Mouse (Mus musculus): ENCODE measurements around the gene Il15. TPM values are rescaled to one million over a fixed set of nuclear protein-coding genes. Genes with fewer than 3 reads are reported as not detected.

Gene Il15
- polyA plus RNA-seq, 1 experiment from 2014 or later = 1.2 TPM

DNA sequence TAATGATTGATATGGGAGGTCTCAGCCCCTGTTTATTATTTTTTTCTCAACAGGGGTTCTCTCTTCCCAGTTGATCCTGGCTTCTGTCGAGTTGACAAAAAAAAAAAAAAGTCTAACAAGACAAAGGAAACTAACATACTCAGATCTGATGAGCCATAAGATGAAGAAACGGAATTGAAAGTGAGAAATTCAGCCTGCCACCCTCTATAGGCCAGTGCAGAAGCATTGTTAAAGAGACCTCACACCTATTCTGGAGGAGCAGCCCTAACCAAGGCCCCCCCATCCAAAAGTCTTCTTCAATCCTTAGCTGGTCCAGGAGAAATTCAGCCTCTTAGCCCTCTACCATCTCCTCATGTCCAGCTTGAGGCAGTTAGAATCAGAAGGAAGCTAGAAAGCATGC, 20.7 kb downstream of the Il15 start:
- no peaks in the 10 kb centered on the region for H3K9me3 ChIP-seq (ENCODE audit: control insufficient read depth, low read length)
- H3K9ac ChIP-seq (ENCODE audit: low read length) = no peak overlapping the region
- 44% methylated on average over 2 of the region's 2 CpGs for WGBS
- no peak overlapping the region for H3K4me2 ChIP-seq (ENCODE audit: low read depth)
- H3K36me3 ChIP-seq (ENCODE audit: control insufficient read depth, insufficient read depth, low read length) = no peaks in the 10 kb centered on the region
- no peak overlapping the region for H3K27ac ChIP-seq (ENCODE audit: low read depth, low read length)
- no peaks in the 10 kb centered on the region for H3K27me3 ChIP-seq (ENCODE audit: control insufficient read depth, insufficient read depth, low read length)
- H3K4me1 ChIP-seq (ENCODE audit: control insufficient read depth, insufficient read depth, low read length) = no peaks in the 10 kb centered on the region
- H3K4me3 ChIP-seq (ENCODE audit: low read depth, low read length) = no peak overlapping the region
- ATAC-seq (ENCODE audit: insufficient read depth, low FRiP score, low TSS enrichment) = no peak
- no peak for DNase-seq (ENCODE audit: low spot score)

DNA sequence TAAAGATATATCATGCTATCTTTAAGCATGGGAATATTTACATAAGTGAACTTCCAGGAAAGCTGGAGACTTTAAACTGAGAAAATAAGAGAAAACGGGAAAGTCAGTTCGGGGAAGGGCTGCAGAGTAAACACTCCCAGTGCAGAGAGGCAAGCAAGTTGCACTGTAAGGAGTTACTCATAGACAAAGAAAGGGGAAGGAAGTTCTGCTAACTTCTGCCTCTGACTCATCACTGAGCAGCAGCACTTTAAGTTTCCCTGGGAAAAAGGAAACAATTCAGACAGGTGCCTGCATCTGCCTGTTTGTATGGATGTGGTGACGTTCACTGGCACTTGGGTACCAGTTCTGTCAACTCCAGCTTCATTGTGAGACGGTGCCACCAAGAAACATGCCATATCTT, 28.6 kb downstream of the Il15 start:
- Histone ChIP-seq H3K4me1 (ENCODE audit: control insufficient read depth, insufficient read depth, low read length) (no peaks in the 10 kb centered on the region), H3K4me3 (ENCODE audit: low read depth, low read length) (no peak overlapping the region), H3K27ac (ENCODE audit: low read depth, low read length) (no peak overlapping the region), H3K9ac (ENCODE audit: low read length) (no peak overlapping the region), H3K9me3 (ENCODE audit: control insufficient read depth, low read length) (no peaks in the 10 kb centered on the region), H3K27me3 (ENCODE audit: control insufficient read depth, insufficient read depth, low read length) (no peaks in the 10 kb centered on the region), H3K36me3 (ENCODE audit: control insufficient read depth, insufficient read depth, low read length) (no peaks in the 10 kb centered on the region), H3K4me2 (ENCODE audit: low read depth) (no peak overlapping the region)
- WGBS = 94% methylated on average over 4 of the region's 4 CpGs
- ATAC-seq (ENCODE audit: insufficient read depth, low FRiP score, low TSS enrichment) (no peak), DNase-seq (ENCODE audit: low spot score) (no peak)

DNA sequence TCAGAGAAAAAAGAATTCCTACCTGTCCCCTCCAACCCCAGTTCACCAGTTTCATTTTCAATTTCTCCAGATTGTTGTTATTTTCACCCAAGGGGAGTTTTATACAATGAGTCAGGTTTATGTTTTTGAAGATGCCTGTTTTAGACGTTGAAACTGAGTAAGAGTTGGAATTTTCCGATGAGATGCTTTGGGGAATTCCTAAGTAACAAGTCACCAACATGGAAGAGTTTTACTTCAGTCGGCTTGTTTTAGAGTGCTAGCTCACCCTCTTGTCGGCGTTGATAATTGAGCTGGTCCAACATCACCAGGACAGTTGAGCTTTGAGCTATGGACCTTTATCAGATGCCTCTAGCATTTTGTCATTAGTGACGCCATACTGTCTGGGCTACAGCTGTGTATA, 30.2 kb downstream of the Il15 start:
- no peaks in the 10 kb centered on the region for H3K4me1 ChIP-seq (ENCODE audit: control insufficient read depth, insufficient read depth, low read length)
- no peaks in the 10 kb centered on the region for H3K27me3 ChIP-seq (ENCODE audit: control insufficient read depth, insufficient read depth, low read length)
- no peak overlapping the region for H3K4me2 ChIP-seq (ENCODE audit: low read depth)
- no peak for DNase-seq (ENCODE audit: low spot score)
- 89% methylated on average over 6 of the region's 6 CpGs for WGBS
- ATAC-seq (ENCODE audit: insufficient read depth, low FRiP score, low TSS enrichment) = no peak
- no peak overlapping the region for H3K27ac ChIP-seq (ENCODE audit: low read depth, low read length)
- H3K9me3 ChIP-seq (ENCODE audit: control insufficient read depth, low read length) = no peaks in the 10 kb centered on the region
- H3K36me3 ChIP-seq (ENCODE audit: control insufficient read depth, insufficient read depth, low read length) = no peaks in the 10 kb centered on the region
- H3K9ac ChIP-seq (ENCODE audit: low read length) = no peak overlapping the region
- H3K4me3 ChIP-seq (ENCODE audit: low read depth, low read length) = no peak overlapping the region

DNA sequence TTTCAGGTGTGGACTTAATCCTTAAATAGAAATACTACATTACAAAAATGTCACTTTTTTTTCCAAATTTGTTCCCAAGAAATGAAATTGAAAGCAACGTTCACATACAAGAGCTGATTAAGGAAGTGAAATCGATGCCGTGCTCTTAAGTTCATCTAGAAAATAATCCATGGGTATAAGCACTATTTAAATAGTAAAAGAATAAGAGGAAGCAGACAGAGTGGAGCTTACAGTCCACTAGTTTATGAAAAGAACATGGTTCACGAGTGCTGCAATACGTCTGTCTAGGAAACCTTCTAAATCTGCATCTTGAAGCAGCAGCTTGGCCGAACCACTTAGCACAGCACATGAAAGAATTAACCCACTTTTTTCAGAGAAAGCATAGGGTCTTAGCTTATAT, 32.4 kb downstream of the Il15 start:
- H3K9ac ChIP-seq (ENCODE audit: low read length) = no peak overlapping the region
- H3K4me1 ChIP-seq (ENCODE audit: control insufficient read depth, insufficient read depth, low read length) = no peaks in the 10 kb centered on the region
- H3K9me3 ChIP-seq (ENCODE audit: control insufficient read depth, low read length) = no peaks in the 10 kb centered on the region
- no peaks in the 10 kb centered on the region for H3K36me3 ChIP-seq (ENCODE audit: control insufficient read depth, insufficient read depth, low read length)
- H3K4me3 ChIP-seq (ENCODE audit: low read depth, low read length) = no peak overlapping the region
- no peak overlapping the region for H3K27ac ChIP-seq (ENCODE audit: low read depth, low read length)
- ATAC-seq (ENCODE audit: insufficient read depth, low FRiP score, low TSS enrichment) (no peak), DNase-seq (ENCODE audit: low spot score) (no peak)
- 90% methylated on average over 6 of the region's 6 CpGs for WGBS
- no peak overlapping the region for H3K4me2 ChIP-seq (ENCODE audit: low read depth)
- H3K27me3 ChIP-seq (ENCODE audit: control insufficient read depth, insufficient read depth, low read length) = no peaks in the 10 kb centered on the region

DNA sequence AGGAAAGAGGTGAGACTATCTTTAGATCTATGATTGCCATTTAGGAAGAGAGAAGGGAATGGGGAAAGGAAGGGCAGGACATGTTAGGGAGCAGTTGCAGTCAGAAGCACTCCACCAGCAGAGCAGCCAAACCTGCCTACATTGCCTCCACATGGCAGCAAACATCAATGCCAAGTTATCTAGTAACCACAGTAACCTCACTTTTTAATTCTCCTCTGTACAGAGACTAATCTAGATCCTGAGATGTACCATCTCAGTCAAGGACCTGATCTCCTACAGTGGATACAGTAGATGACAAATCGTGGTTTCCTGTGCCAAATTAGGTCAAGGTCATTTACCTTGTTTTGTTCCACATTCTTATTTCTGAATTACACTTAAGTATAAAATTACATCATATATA, 42.0 kb downstream of the Il15 start:
- H3K4me3 ChIP-seq (ENCODE audit: low read depth, low read length) = no peak overlapping the region
- no peak overlapping the region for H3K9ac ChIP-seq (ENCODE audit: low read length)
- 83% methylated on average over 1 of the region's 1 CpGs for WGBS
- no peak overlapping the region for H3K4me2 ChIP-seq (ENCODE audit: low read depth)
- H3K4me1 ChIP-seq (ENCODE audit: control insufficient read depth, insufficient read depth, low read length) = no peaks in the 10 kb centered on the region
- no peaks in the 10 kb centered on the region for H3K9me3 ChIP-seq (ENCODE audit: control insufficient read depth, low read length)
- H3K36me3 ChIP-seq (ENCODE audit: control insufficient read depth, insufficient read depth, low read length) = no peaks in the 10 kb centered on the region
- H3K27me3 ChIP-seq (ENCODE audit: control insufficient read depth, insufficient read depth, low read length) = no peaks in the 10 kb centered on the region
- ATAC-seq (ENCODE audit: insufficient read depth, low FRiP score, low TSS enrichment) = no peak
- no peak for DNase-seq (ENCODE audit: low spot score)
- no peak overlapping the region for H3K27ac ChIP-seq (ENCODE audit: low read depth, low read length)

DNA sequence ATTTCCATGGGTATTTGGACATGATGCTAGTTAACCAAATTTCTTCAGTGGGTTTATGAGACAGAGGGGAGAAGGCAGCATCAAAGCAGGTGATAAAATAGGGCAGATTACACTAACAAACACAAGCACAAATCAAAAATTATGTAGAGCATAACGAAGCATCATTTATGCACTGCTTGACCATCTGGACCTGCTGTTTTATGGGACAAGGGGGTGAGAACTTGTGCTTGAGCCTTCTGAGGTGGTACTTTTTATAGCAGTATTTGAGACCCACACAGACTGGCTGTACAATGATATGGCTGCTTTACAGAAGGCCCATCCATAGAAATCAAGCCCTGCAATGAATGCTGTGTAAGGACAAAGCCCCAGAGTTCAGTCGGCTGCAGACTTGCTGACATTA, 46.9 kb downstream of the Il15 start:
- H3K4me1 ChIP-seq (ENCODE audit: control insufficient read depth, insufficient read depth, low read length) = no peaks in the 10 kb centered on the region
- no peaks in the 10 kb centered on the region for H3K27me3 ChIP-seq (ENCODE audit: control insufficient read depth, insufficient read depth, low read length)
- H3K4me3 ChIP-seq (ENCODE audit: low read depth, low read length) = no peak overlapping the region
- H3K4me2 ChIP-seq (ENCODE audit: low read depth) = no peak overlapping the region
- no peak overlapping the region for H3K9ac ChIP-seq (ENCODE audit: low read length)
- H3K36me3 ChIP-seq (ENCODE audit: control insufficient read depth, insufficient read depth, low read length) = no peaks in the 10 kb centered on the region
- DNase-seq (ENCODE audit: low spot score) = no peak
- no peaks in the 10 kb centered on the region for H3K9me3 ChIP-seq (ENCODE audit: control insufficient read depth, low read length)
- no peak for ATAC-seq (ENCODE audit: insufficient read depth, low FRiP score, low TSS enrichment)
- 68% methylated on average over 2 of the region's 2 CpGs for WGBS
- H3K27ac ChIP-seq (ENCODE audit: low read depth, low read length) = no peak overlapping the region

DNA sequence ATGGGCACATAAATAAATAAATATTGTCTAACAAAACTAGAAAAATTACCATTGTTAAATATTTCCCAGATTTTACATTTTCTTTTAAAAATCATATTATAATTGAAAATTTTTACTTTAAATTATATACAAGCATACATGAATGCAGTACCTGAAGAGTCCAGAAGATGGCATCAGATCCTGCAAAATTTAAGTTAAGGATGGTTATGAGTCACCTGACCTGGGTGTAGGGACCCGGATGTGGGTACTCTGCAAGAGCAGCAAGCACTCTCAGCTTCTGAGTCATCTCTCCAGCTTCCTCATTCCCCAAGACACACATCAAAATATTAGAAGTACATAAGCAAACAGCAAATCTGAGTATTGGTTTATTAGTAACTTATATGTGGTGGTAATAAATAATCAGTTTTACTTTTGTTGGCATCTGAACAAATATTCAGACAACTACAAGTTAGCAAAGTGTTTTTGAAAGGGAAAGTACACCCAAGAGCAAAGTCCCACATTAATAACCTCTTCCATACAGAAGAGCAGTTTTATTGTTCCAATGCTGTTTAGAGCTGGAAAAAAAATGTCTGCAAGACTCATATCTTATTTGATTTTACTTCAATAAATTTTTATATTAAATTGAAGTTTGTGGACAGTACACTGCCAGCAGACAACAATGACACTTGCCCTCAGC, 51.6 kb downstream of the Il15 start:
- no peak overlapping the region for H3K4me3 ChIP-seq (ENCODE audit: low read depth, low read length)
- H3K36me3 ChIP-seq (ENCODE audit: control insufficient read depth, insufficient read depth, low read length) = no peaks in the 10 kb centered on the region
- WGBS = 53% methylated on average over 1 of the region's 1 CpGs
- H3K27me3 ChIP-seq (ENCODE audit: control insufficient read depth, insufficient read depth, low read length) = no peaks in the 10 kb centered on the region
- ATAC-seq (ENCODE audit: insufficient read depth, low FRiP score, low TSS enrichment) (no peak), DNase-seq (ENCODE audit: low spot score) (no peak)
- no peak overlapping the region for H3K27ac ChIP-seq (ENCODE audit: low read depth, low read length)
- no peaks in the 10 kb centered on the region for H3K9me3 ChIP-seq (ENCODE audit: control insufficient read depth, low read length)
- H3K4me2 ChIP-seq (ENCODE audit: low read depth) = no peak overlapping the region
- no peak overlapping the region for H3K9ac ChIP-seq (ENCODE audit: low read length)
- no peaks in the 10 kb centered on the region for H3K4me1 ChIP-seq (ENCODE audit: control insufficient read depth, insufficient read depth, low read length)

DNA sequence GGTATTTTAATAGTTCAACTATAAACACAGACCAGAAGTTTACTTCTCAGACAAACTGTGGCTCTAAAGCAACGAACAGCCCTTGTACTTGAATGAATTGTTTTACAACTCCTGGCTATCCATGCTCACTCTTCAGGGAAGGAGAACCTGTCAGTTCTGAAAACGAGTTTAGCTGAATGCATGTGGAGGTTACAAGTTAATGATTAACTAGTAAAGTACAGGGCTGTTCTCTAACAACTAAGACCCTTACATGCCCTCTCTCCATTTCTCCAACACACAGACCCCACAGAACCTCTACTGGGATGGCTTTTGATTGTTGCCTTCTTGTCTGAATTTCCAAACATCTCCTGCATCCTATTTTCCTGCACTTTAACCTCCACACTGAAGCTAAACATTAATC, 53.7 kb downstream of the Il15 start:
- Histone ChIP-seq H3K4me1 (ENCODE audit: control insufficient read depth, insufficient read depth, low read length) (no peaks in the 10 kb centered on the region), H3K27ac (ENCODE audit: low read depth, low read length) (no peak overlapping the region), H3K27me3 (ENCODE audit: control insufficient read depth, insufficient read depth, low read length) (no peaks in the 10 kb centered on the region), H3K9ac (ENCODE audit: low read length) (no peak overlapping the region), H3K36me3 (ENCODE audit: control insufficient read depth, insufficient read depth, low read length) (no peaks in the 10 kb centered on the region), H3K4me2 (ENCODE audit: low read depth) (no peak overlapping the region), H3K9me3 (ENCODE audit: control insufficient read depth, low read length) (no peaks in the 10 kb centered on the region), H3K4me3 (ENCODE audit: low read depth, low read length) (no peak overlapping the region)
- DNase-seq (ENCODE audit: low spot score) (no peak), ATAC-seq (ENCODE audit: insufficient read depth, low FRiP score, low TSS enrichment) (no peak)
- WGBS = 20% methylated on average over 2 of the region's 2 CpGs

DNA sequence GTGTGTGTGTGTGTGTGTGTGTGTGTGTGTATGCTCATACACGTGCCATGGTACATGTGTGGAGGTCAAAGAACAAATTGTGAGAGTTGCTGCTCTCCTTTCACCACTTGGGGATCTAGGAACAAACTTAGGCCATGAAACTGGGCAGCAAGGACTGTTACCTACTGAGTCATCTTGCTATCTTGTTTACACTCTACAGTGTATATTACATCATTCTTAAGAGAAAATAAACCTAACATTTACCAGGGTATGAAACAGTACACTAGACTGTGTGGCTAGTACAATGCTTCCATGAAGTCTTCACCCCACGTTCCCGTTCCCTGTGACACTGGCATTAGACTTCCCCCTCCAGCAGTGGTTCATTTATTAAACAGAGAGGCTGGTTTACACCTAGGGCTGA, 56.5 kb downstream of the Il15 start:
- DNase-seq (ENCODE audit: low spot score) = no peak
- Histone ChIP-seq H3K4me3 (ENCODE audit: low read depth, low read length) (no peak overlapping the region), H3K4me1 (ENCODE audit: control insufficient read depth, insufficient read depth, low read length) (no peaks in the 10 kb centered on the region), H3K9ac (ENCODE audit: low read length) (no peak overlapping the region), H3K36me3 (ENCODE audit: control insufficient read depth, insufficient read depth, low read length) (no peaks in the 10 kb centered on the region), H3K27ac (ENCODE audit: low read depth, low read length) (no peak overlapping the region), H3K9me3 (ENCODE audit: control insufficient read depth, low read length) (no peaks in the 10 kb centered on the region), H3K27me3 (ENCODE audit: control insufficient read depth, insufficient read depth, low read length) (no peaks in the 10 kb centered on the region), H3K4me2 (ENCODE audit: low read depth) (no peak overlapping the region)
- no peak for ATAC-seq (ENCODE audit: insufficient read depth, low FRiP score, low TSS enrichment)
- 77% methylated on average over 3 of the region's 3 CpGs for WGBS

All from neural tube, embryonic 11.5 days (tissue).